26 mouse cellular contexts compared by ENCODE assay signal in the genomic region with DNA sequence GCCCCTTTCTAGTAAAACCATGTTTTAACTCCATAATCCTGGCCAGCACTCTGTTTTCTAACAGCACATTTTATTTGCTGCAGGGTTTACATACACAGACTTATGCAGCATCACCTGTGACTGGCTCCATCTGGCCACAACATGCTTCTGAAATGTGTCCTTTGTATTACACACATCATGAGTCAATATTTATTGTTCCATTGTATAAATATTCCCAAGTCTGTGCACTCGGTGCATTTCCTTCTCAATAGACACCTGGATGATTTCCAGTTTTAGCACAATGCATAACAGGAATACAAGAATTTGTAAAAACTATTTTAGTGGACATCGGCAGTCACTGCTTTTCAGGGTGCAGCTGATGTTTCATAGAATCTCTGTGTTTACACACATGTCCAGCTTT.
DNase-seq lines count a peak whose midpoint lies in the region; ATAC-seq and TF ChIP-seq lines count a peak whose summit lies in the region.
"Had no signal": no experiment of that assay in that cellular context is flagged by ENCODE, and none has a peak within 500 bp of the region (broad histone marks: within the 10 kb centered on the region; RNA-seq: fewer than 3 reads in every experiment).

No protein-coding gene starts in this region.

- no peak overlapping the region for H3K9ac ChIP-seq in lung, embryonic 14.5 days
- H3K9ac ChIP-seq in lung, embryonic 16.5 days (ENCODE audit: low read length), result no peak overlapping the region
- no peak overlapping the region for H3K9ac ChIP-seq in lung, postnatal 0 days (replicated peaks; ENCODE audit: low read depth)
- no peak overlapping the region for H3K9ac ChIP-seq in stomach, postnatal 0 days (ENCODE audit: low read length)
- H3K9ac ChIP-seq: embryonic facial prominence, embryonic 13.5 days; forebrain, embryonic 12.5 days had no signal

- no peaks in the 10 kb centered on the region for H3K9me3 ChIP-seq in lung, embryonic 14.5 days (ENCODE audit: low read depth, low read length)
- no peaks in the 10 kb centered on the region for H3K9me3 ChIP-seq in lung, embryonic 16.5 days (ENCODE audit: control insufficient read depth, low read length)
- no peaks in the 10 kb centered on the region for H3K9me3 ChIP-seq in lung, postnatal 0 days (ENCODE audit: low read length)
- H3K9me3 ChIP-seq in stomach, postnatal 0 days (ENCODE audit: control insufficient read depth, low read length), result no peaks in the 10 kb centered on the region
- H3K9me3 ChIP-seq: embryonic facial prominence, embryonic 13.5 days; forebrain, embryonic 10.5 days; forebrain, embryonic 12.5 days had no signal

- H3K4me1 ChIP-seq in lung, embryonic 14.5 days (ENCODE audit: insufficient read depth), result no peaks in the 10 kb centered on the region
- peaks cover 5% of the 10 kb centered on the region for H3K4me1 ChIP-seq in lung, embryonic 16.5 days (replicated peaks; ENCODE audit: control insufficient read depth, insufficient read depth, low read length)
- H3K4me1 ChIP-seq in lung, postnatal 0 days (ENCODE audit: insufficient read depth, low read depth, low read length), result no peaks in the 10 kb centered on the region
- H3K4me1 ChIP-seq in stomach, postnatal 0 days (replicated peaks; ENCODE audit: control insufficient read depth, insufficient read depth), result no peaks in the 10 kb centered on the region
- H3K4me1 ChIP-seq: embryonic facial prominence, embryonic 13.5 days; forebrain, embryonic 10.5 days; forebrain, embryonic 12.5 days had no signal

- DNase-seq in lung, embryonic 14.5 days, result peak; percentile 68
- no peak for DNase-seq in lung, postnatal 14 days
- DNase-seq in lung, postnatal 0 days (ENCODE audit: low spot score), result no peak
- DNase-seq in Muller cell, postnatal 12 days (ENCODE audit: inconsistent ontology term), result peak; percentile 46
- DNase-seq in stomach, postnatal 0 days (ENCODE audit: low spot score), result no peak
- DNase-seq in cerebellum, adult 11 months, result no peak
- no peak for DNase-seq in spleen, adult 12 weeks (ENCODE audit: low spot score)
- DNase-seq: adrenal gland, adult 2 months; adrenal gland, postnatal 10 days; adrenal gland, postnatal 25 days; B cell, adult 2 months; cerebellum, adult 11-12 months; cerebellum, adult 2 months; cerebellum, adult 9-10 months; cerebellum, postnatal 10 days; cerebellum, postnatal 25 days had no signal

- no peak overlapping the region for H3K4me2 ChIP-seq in lung, embryonic 14.5 days
- H3K4me2 ChIP-seq in lung, embryonic 16.5 days (ENCODE audit: low read depth, low read length), result no peak overlapping the region
- no peak overlapping the region for H3K4me2 ChIP-seq in lung, postnatal 0 days (replicated peaks; ENCODE audit: low read depth, low read length)
- H3K4me2 ChIP-seq in stomach, postnatal 0 days (replicated peaks; ENCODE audit: low read depth), result no peak overlapping the region
- H3K4me2 ChIP-seq: embryonic facial prominence, embryonic 13.5 days; forebrain, embryonic 12.5 days had no signal

- no peaks in the 10 kb centered on the region for H3K27me3 ChIP-seq in lung, embryonic 14.5 days (ENCODE audit: insufficient read depth, low read length)
- H3K27me3 ChIP-seq in lung, embryonic 16.5 days (ENCODE audit: control insufficient read depth, insufficient read depth, low read depth, low read length), result no peaks in the 10 kb centered on the region
- H3K27me3 ChIP-seq in lung, postnatal 0 days (replicated peaks; ENCODE audit: insufficient read depth, low read length), result no peaks in the 10 kb centered on the region
- H3K27me3 ChIP-seq in stomach, postnatal 0 days (ENCODE audit: control insufficient read depth, insufficient read depth, low read length), result no peaks in the 10 kb centered on the region
- H3K27me3 ChIP-seq: CH12.LX; embryonic facial prominence, embryonic 13.5 days; forebrain, embryonic 12.5 days had no signal

- no peak for TF ChIP-seq EP300 in lung, postnatal 0 days (IDR thresholded peaks at IDR 0.05)
- TF ChIP-seq EP300 in stomach, postnatal 0 days (optimal IDR thresholded peaks at IDR 0.05), result no peak

- H3K27ac ChIP-seq in lung, embryonic 14.5 days (ENCODE audit: low read depth), result no peak overlapping the region
- no peak overlapping the region for H3K27ac ChIP-seq in lung, embryonic 16.5 days (ENCODE audit: low read length)
- H3K27ac ChIP-seq in lung, postnatal 0 days (ENCODE audit: low read length), result no peak overlapping the region
- no peak overlapping the region for H3K27ac ChIP-seq in stomach, postnatal 0 days (replicated peaks)
- H3K27ac ChIP-seq: embryonic facial prominence, embryonic 13.5 days; forebrain, embryonic 10.5 days; forebrain, embryonic 12.5 days had no signal

- ATAC-seq in lung, embryonic 14.5 days (ENCODE audit: insufficient read depth), result peak; percentile 74; the same call in 1 of the 2 replicates
- ATAC-seq in lung, embryonic 16.5 days (ENCODE audit: low read depth), result peak; percentile 38; the same call in 1 of the 2 replicates
- ATAC-seq in lung, postnatal 0 days, result no peak
- peak; percentile 66; the same call in 1 of the 2 replicates for ATAC-seq in stomach, postnatal 0 days (ENCODE audit: low FRiP score, low TSS enrichment)
- ATAC-seq: CD4-positive, CD25-positive, alpha-beta regulatory T cell, adult 4 months; forebrain, embryonic 14.5 days; forebrain, embryonic 16.5 days had no signal

- TF ChIP-seq CTCF in lung, embryonic 14.5 days (IDR thresholded peaks at IDR 0.05; ENCODE audit: low read depth), result no peak
- no peak for TF ChIP-seq CTCF in lung, postnatal 0 days (IDR thresholded peaks at IDR 0.05)
- TF ChIP-seq CTCF in stomach, postnatal 0 days (IDR thresholded peaks at IDR 0.05; ENCODE audit: low read depth), result no peak

- 13% methylated on average over 2 of the region's 2 CpGs for WGBS in lung, embryonic 14.5 days
- 10% methylated on average over 2 of the region's 2 CpGs for WGBS in lung, embryonic 16.5 days
- 11% methylated on average over 2 of the region's 2 CpGs for WGBS in lung, postnatal 0 days
- 24% methylated on average over 2 of the region's 2 CpGs for WGBS in stomach, postnatal 0 days

- H3K36me3 ChIP-seq in lung, embryonic 14.5 days (ENCODE audit: insufficient read depth), result no peaks in the 10 kb centered on the region
- no peaks in the 10 kb centered on the region for H3K36me3 ChIP-seq in lung, embryonic 16.5 days (ENCODE audit: control insufficient read depth, insufficient read depth, low read length)
- no peaks in the 10 kb centered on the region for H3K36me3 ChIP-seq in lung, postnatal 0 days (ENCODE audit: insufficient read depth, low read length)
- no peaks in the 10 kb centered on the region for H3K36me3 ChIP-seq in stomach, postnatal 0 days (ENCODE audit: control insufficient read depth, insufficient read depth, low read length)
- H3K36me3 ChIP-seq: embryonic facial prominence, embryonic 13.5 days; forebrain, embryonic 10.5 days; forebrain, embryonic 12.5 days; G1E had no signal

- no peak overlapping the region for H3K4me3 ChIP-seq in lung, embryonic 14.5 days (ENCODE audit: low read depth, low read length)
- H3K4me3 ChIP-seq in lung, embryonic 16.5 days (ENCODE audit: low read length), result no peak overlapping the region
- H3K4me3 ChIP-seq in lung, postnatal 0 days (ENCODE audit: low read depth, low read length), result no peak overlapping the region
- H3K4me3 ChIP-seq in stomach, postnatal 0 days (ENCODE audit: low read depth, low read length), result no peak overlapping the region
- H3K4me3 ChIP-seq: embryonic facial prominence, embryonic 13.5 days; erythroblast, embryonic 14.5 days; forebrain, embryonic 10.5 days; forebrain, embryonic 12.5 days had no signal

Comparison
In these comparisons a context has a peak if more than half of its experiments do, and no peak if none do; other contexts are left out.
1. DNase-seq: peak in lung, embryonic 14.5 days (single experiment) and Muller cell, postnatal 12 days (single experiment); none in lung, postnatal 14 days (single experiment), lung, postnatal 0 days (single experiment), stomach, postnatal 0 days (single experiment), cerebellum, adult 11 months (single experiment) and spleen, adult 12 weeks (single experiment).